Mouse (Mus musculus) thymus, postnatal 36 days (tissue): ENCODE measurements around the gene Uqcr11.
A peak's percentile ranks its signal among the peaks of the same experiment; 100 is the strongest.

Experiments
- DNase-seq, 2 experiments: peaks; one replicate each; pipeline ENCODE4 v3.0.0; 2022; ENCODE audit warnings: mixed read lengths in 2 of 2

Gene Uqcr11

GRCm38 (mm10) chr10:80371411-80371966 is 35.1 kb downstream of the Uqcr11 start:
- DNase-seq, result peak; percentile 69 to 82

- peak in 1 of 2 experiments; percentile 41 for DNase-seq
These were observed 36.5 kb downstream of the Uqcr11 start for GRCm38 (mm10) chr10:80369995-80370747.

- no peak for DNase-seq
These were observed 38.2 kb downstream of the Uqcr11 start for GRCm38 (mm10) chr10:80368392-80368791.

DNA sequence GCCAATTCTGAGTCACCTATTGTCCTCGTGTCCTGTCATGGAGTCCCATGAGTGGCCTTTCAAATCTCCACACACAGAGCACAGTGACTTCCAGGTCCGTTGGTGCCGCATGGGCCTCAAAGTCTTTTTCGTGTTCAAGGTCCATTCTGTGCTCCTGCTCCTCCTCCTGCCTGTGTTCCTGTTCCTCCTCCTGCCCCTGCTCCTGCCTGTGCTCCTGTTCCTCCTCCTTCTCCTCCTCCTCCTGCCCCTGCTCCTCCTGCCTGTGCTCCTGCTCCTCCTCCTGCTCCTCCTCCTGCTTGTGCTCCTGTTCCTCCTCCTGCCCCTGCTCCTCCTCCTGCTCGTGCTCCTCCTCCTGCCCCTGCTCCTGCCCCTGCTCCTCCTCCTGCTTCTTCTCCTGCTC is 38.7 kb downstream of the Uqcr11 start:
- DNase-seq, result no peak

- DNase-seq, result no peak
These were observed 40.9 kb downstream of the Uqcr11 start for GRCm38 (mm10) chr10:80365736-80366135.

GRCm38 (mm10) chr10:80363734-80364133 is 42.9 kb downstream of the Uqcr11 start:
- DNase-seq, result no peak

DNA sequence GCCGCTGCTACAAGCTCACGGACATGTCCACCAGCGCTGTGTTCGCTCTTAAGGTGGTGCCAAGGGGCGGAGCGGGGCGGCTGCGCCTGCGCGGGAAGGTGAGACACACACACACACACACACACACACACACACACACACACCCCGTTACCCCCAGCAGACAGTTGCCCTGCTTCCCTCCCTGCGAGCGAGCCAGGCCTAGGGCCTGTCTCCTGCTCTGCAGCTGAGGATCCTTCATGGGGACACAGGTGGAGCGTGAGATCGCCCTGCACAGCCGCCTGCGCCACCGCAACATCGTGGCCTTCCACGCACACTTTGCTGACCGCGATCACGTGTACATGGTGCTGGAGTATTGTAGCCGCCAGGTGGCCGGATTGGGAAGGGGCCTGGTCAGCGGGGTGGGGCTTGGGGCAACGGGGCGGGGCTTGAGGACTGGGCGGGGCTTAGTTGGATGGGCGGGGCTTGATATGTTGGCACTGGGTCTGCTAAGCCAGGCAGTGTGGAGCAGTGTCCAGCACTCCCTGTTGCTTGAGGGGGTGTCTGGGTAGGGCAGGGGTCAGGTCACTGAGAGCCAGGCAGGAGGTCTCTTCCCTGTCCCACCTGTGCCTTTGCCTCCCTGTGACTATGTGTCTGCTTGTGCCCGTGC is 48.5 kb downstream of the Uqcr11 start:
- no peak for DNase-seq

DNA sequence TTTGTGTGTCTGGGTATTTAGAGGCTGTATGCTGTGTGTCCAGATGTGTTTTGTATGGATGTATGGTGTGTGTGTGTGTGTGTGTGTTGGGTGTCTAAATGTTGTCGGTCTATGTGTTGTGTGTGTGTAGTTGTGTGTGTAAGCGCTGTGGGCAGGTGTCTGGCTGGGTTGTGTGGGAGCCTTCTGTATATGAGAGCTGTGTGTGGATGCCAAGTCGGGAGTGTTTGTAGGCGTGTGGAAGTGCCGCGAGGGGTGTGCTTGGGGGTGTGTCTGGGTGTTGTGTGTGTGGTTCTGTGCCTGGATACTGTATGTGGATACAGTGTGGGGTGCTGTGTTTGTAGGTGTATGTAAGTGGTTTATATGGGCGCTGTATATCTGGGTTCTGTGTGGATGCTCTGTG is 49.3 kb downstream of the Uqcr11 start:
- no peak for DNase-seq

DNA sequence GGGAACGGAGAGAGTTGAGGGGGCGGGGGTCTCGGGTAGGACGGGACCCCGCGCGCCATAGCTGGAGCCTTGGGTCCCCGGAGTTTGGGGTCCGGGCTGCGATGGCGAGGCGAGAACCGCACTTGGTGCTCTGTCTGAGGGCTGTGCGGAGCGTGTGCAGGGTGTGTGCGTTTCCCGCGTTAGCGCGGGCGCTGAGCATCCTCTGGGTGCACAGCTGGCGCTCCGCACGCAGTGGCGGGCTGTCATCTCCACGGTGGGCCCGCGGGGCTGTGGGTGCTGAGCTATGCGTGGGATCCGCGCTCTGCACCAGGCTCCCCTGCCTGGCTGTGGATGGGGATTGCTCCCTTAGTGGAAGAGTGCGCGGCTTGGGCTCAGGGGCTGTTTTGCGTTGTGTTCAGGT is 49.9 kb downstream of the Uqcr11 start:
- DNase-seq, result no peak

GRCm38 (mm10) chr10:80356001-80356682 is 50.5 kb downstream of the Uqcr11 start, which contains the start of gene Plk5:
Plk5 (plus strand) TSS chr10:80356459.
- no peak for DNase-seq

GRCm38 (mm10) chr10:80355431-80355830 is 51.2 kb downstream of the Uqcr11 start:
- DNase-seq, result no peak
